Mouse (Mus musculus) gastrocnemius, postnatal 36 days (tissue): ENCODE results near the gene Syde2. TPM values are rescaled to one million over a fixed set of nuclear protein-coding genes. Genes with fewer than 3 reads are reported as not detected.

ENCODE experiments used
- DNase-seq, 2 experiments: peaks; one replicate each; pipeline ENCODE4 v3.0.0; 2022
- intact Hi-C: fragments of 180-260 bp; cut with DNase I; formaldehyde crosslinking; loops from one replicate; pipeline ENCODE4 v1.15.1; 2025
- long read RNA-seq, 2 experiments: library from polyadenylated mRNA; stranded (forward); transcript quantifications; one replicate each; pipeline ENCODE4 v2.0.0; 2021
- total RNA-seq, 2 experiments: library from RNA; stranded (reverse); gene quantifications; 2 replicates each; pipeline ENCODE4 v1.2.3; 2021

The Syde2 gene
- total RNA-seq = under 1 TPM; 0.79 to 0.82 TPM
- long read RNA-seq, experiment 1 = 0 reads
- long read RNA-seq, experiment 2 = 0 reads

DNA sequence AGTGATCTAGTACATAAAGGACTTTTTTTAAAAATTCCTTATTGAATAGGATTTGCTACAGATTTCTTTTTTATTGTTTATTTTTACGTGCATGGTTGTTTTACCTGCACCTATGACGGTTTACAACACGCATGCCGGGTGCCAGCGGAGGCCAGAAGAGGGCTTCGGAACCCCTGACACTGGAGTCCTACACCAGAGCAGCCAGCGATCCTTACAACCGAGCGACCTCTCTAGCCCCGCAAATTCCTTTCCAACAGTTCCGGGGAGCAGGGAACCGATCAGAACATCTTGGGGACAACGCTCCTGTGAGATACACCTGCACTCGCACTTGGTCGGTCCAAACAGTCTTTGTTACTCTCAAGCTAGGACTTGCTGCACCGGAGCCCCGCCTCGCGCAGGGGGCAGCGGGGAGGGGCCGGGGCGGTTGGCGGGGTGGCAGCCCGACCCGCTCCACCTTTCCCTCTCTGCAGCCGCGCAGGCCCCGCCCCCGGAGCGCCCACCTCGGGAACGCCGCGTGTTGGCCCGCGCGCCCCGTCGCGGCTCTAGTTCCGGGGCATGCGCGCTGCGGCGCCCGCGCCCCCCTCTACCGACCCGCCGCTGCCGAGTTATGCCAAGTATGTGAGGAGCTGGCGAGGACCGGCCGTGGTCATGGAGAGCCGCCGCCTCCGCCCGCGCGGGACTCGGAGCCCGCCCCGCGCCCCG is at the start of gene Syde2:
Gene Syde2 (plus strand): TSS at position 603 of the 702 bp plus-strand sequence.
- intact Hi-C loops = no loop called here

DNA sequence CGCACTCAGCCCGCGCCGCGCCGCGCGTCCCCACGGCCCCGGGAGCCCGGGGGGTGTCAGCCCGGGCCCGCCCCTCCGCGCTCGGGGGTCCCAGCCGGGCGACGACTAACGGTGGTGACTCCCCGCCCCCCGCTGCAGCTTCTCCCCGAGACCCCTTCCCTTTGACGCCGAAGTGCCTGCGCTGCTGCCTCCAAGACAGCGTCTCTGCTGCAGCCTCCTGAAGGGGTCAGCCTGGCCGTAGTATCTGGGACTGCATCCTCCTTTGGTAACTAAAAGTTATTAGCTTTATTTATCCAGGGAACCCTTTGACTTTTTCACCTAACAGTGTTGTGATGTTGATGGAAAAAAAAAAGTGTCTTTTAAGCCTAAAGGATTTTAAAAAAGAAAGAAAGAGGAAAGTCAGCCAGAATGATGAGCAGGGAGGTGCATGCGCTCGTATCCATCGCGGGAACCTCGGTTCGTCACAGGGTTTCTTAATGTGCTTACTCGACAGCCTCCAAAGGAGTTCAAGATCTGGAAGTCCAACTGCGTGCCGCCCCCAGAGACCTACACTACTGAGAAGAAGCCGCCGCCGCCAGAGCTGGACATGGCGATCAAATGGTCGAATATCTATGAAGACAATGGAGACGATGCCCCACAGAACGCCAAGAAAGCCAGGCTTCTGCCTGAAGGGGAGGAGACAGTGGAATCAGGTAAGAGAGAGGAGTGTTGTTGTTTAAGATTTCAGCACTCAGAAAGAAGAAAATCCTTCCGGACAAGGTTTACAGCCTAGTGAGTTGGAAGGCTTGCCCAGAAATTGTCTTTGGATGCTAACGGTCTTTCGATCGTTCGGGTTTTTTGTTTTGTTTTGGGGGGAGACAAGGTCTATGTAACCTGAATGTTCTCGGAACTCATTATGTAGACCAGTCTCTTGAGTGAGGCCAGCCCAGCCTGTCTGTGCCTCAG is 49.0 kb upstream of the Syde2 start:
- DNase-seq = no peak
- intact Hi-C loops = loop anchor here (5.0 kb wide), 1 partner anchor 119 kb away; no protein-coding TSS in a partner anchor

More for the DNA sequence above, at the start of gene Syde2:
- peak; percentile 69 to 73 for DNase-seq

DNA sequence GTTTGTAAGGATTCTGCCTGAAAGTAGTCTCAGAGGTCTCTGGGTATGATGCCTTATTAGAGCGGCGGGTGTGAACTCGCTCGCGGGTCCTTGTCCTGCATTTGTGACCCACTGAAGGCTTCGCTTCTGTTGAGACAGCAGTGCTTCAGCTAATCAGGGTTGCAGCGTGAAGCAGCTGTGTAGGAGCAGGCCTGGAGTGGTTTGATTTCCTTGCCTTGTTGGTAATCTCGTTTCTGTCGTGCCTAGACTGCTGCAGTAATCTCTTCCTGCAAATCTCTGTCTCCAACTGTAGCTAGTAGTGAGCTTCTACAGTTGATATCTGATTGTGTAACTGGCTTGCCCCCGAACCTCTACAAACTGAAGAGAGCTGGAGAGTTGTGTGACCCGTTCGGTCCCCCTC is 48.3 kb upstream of the Syde2 start:
- intact Hi-C loops = loop anchor here (5.0 kb wide), 1 partner anchor 118 kb away; no protein-coding TSS in a partner anchor
- no peak for DNase-seq

DNA sequence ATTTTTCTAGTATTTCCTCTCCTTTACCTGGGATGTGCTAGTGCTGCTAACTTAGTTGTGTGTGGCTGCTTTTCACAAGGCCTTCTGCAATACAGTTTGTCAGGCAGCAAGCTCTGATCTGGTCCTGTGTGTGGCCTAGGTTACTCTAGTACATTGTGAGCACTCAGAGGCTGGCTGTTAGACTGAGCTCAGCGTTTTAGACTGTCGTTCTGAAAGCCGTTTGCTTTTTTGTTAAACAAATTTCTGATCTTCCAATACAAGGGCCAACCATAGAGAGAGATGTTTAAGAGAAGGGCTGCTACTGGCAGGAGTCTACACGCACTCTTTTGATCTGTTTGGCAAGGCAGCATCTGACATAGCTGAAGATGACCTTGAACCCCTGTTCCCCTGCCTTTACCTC is 47.7 kb upstream of the Syde2 start:
- no peak for DNase-seq
- intact Hi-C loops = loop anchor here (5.0 kb wide), 2 partner anchors 117 to 242 kb away; no protein-coding TSS in a partner anchor

DNA sequence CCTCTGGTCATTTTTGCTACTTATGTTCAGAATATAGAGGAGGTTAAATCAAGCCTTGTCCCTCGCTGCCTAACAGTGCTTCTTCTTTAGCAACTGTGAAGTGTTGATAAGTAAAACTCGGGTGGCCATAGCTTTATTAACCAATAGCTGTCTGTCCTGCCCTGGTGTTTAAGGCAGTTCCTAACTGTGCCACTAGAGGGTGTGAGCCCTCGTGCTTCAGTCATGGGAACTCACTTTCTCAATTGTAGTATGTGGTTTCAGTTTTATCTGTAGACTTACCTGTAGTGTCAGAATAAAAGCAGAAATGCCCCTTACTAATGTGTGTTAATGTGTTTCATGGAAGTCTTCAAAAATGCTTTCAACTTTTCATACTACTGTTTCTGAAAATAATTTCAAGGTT is 45.7 kb upstream of the Syde2 start:
- intact Hi-C loops = loop anchor here (5.0 kb wide), 1 partner anchor 240 kb away; no protein-coding TSS in a partner anchor
- DNase-seq = peak in 1 of 2 experiments; percentile 43

DNA sequence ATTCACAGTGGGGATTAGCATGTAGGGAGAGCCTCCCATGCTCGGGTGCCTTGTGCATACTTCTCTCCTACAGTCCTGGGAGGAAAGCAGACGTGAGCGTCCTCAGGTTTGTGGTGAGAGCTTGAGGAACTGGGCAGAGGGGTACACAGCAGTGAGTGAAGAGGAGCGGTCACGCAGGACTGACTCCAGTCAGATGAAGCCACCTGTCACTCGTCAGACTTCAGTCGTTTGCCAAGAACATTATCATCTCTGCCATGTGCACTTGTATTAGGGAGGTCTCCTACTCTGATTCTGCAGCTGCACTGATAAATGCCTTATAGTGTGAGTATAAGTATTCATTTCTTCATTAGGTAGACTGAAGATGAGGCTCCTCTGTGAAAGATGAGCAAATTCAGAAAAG is 43.3 kb upstream of the Syde2 start:
- no peak for DNase-seq
- intact Hi-C loops = loop anchor here (5.0 kb wide), 1 partner anchor 238 kb away; no protein-coding TSS in a partner anchor

DNA sequence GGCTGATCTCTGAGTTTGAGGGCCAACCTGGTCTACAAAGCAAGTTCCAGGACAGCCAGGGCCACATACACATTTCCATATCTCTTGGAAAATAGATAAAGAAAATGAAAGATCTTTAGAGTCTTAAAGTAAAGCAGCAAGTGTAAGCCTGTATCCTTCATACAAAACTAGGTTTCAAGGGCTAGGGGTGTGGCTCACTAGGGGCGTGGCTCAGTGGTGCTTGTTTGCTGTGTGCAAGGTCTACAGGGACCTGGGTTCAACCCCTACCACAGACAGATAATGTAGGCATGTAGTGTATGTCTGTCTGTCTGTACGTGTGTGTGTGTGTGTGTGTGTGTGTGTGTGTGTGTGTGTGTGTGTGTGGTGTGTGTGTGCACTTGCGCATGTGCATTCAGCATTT is 41.8 kb upstream of the Syde2 start:
- intact Hi-C loops = no loop called here

DNA sequence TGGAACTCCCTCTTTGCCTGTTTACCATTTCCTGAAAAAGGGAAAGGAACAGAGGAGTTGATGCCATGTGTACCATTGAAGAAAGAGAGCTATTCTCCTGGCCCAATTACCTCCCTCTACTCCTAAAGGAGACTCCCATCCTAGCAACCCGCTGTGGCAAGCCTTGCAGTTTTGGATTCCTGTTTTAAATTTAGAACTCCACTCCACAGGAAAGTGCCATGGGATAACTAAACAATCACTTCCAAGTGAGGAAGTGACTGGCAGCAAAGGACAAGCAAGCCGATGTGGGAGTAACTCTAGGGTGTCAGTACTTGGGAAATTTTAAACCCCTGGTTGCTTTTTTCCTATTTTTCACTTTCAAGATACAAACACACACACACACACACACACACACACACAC is 41.0 kb upstream of the Syde2 start:
- DNase-seq = no peak
- intact Hi-C loops = no loop called here

More for the DNA sequence above, 41.8 kb upstream of the Syde2 start:
- DNase-seq = no peak

DNA sequence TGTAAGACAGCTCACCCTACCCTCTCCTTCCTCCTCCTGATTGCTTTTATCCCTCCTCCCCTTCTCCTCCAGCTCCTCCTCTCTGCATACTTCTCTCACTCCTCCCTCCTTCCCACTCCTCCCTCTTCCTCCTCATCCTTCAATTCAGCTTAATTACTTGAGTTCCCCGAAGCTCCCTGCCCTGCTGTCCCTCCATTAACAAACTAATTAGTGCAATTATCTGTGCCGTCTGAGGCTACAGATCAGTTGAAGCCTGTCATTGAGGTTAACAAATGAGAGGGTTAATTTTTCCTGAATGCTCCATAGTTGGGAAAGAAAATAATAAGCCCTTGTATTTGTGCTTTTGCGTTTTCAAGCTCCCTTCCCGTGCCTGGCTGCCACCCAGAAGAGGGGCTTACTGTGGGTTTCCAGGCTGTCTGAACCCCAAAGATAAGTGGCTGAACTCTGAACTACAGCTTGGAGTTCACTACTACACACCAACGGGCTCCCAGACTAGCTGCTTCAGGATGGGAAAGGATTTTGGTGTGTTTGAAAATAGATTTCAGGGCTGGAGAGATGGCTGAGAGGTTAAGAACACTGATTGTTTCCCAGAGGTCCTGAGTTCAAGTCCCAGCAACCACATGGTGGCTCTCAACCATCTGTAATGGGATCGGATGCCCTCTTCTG is 40.0 kb upstream of the Syde2 start:
- intact Hi-C loops = no loop called here

DNA sequence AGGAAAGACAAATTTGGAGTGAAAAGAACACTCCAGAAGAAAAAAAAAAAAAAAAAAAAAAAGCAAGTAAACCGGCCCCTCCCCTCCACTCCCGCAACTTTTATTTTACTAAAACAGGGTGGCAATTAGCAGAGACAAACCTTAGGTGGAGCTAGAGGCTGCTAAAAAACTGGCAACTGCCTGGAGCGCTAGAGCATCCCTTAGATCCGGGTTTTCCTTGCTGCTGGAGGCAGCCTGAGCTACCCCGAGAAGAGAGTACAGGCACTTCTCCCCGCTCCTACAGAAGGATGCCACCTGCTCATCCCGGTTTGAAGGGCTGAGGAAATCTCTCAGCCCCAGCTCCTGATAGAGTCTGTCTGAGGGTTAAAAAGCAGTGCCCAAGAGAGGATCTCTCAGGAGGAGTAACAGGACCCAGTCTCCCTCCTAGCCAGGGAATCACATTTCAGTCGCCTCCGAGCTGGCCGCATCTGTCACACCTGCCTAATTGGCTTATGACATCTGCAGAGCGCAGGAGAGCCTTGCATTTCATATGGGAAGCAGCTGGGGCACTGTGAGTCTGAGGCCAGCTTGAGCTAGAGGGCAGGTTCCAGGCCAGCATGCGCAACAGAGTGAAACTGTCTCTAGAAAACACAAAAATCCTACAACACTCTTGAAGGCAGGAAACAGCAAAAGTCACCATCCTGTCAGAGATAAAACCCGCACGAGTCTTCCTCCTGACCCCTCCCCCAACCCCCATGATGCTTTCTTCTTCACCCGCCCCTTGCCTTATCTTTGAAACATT is 37.4 kb upstream of the Syde2 start:
- no peak for DNase-seq
- intact Hi-C loops = loop anchor here (5.0 kb wide), 1 partner anchor 222 kb away; no protein-coding TSS in a partner anchor

More for the DNA sequence above, 40.0 kb upstream of the Syde2 start:
- DNase-seq = no peak

DNA sequence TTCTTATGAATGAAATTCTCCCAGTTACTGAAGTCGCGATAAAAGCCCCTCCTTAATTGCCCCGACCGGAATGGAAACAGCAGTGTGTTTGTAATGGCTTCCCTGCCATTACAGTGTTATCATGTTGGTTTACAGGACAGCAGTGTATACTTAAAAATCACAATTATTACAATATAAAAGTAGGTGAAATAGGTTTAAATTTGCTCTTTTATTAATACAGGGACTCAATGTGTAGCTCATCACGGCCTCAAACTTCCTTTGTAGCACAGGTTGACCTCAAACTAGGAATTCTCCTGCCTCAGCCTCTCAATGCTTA is 36.9 kb upstream of the Syde2 start:
- no peak for DNase-seq
- intact Hi-C loops = loop anchor here (5.0 kb wide), 1 partner anchor 222 kb away; no protein-coding TSS in a partner anchor

DNA sequence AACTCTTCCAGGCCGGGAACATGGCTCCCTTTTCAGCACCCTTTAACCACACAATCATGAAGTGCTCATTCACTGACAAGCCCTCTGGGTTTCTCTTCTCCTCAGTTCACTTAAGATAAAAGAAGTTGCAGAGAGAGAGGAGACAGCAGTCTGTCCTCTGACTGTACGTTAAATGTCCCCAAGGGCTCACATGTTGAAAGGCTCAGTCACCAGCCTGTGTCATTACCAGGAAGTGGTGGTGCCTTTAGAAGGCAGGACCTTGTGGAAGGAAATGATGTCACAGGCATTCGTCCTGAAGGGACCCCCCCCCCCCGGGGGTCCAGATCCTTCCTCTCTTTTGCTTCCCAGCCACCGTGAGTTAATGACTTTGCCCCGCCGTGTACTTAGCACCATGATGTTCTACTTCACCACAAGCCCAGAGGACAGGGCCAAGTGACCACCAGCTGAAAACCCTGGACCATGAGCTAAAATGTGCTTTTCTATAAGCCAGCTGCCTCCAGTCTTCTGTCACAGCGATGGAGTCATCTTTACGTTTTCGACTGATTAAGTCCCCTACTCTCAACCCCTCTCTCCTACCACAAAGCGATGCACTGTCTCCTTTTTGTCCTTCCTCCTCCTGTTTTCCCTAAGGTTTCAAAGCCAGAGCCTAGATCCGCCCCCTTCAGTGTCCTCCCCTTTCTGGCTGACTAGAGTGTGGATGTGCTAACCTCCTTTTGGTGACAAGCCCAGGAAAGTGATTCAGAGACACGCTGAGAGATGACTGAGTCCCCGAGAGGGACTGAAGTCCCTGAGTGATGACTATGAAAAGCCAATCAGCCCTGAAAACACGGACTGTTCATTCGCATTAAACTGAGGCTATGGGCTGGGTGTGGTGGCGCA is 36.1 kb upstream of the Syde2 start:
- intact Hi-C loops = loop anchor here (5.0 kb wide), 1 partner anchor 221 kb away; no protein-coding TSS in a partner anchor

DNA sequence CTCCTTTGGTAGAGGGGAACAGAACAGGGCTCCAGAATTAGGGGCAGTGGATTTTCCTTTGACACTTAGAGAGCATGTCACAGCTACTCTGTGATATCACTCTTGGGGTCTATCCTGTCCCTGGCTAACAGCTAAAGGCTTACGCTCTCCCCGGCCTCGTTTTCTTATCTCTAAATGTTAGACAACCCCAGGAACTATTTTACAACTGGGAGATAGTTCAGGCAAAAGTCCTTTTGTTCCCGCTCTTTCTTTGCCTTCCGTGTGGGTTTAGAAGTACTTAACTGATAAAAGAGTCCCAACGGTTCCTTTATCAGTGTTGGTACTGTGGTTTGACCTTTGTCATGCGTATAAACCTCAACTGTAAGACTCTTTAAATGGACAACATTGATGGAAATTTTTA is 34.7 kb upstream of the Syde2 start:
- no peak for DNase-seq
- intact Hi-C loops = loop anchor here (5.0 kb wide), 1 partner anchor 219 kb away; no protein-coding TSS in a partner anchor

More for the DNA sequence above, 36.1 kb upstream of the Syde2 start:
- DNase-seq = peak in 1 of 2 experiments; percentile 34

DNA sequence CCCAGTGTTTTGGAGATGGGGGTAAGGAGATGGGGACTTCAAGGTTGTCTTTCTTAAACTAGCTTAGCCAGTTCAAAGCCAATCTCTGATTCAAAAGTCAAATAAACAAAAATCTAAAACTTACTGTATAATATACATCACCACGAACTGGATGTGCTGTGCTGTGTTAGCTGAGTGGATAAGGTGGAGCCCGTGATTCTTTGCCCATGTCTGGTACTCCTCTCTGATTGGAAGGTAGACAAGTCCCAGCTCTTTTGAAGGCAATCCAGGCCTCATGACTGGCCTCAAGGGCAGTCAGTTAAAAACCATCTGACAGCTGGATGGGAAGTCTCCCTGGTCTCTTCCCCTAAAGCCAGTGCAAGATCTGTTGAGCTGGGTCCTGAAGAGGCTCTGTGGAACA is 34.3 kb upstream of the Syde2 start:
- intact Hi-C loops = loop anchor here (5.0 kb wide), 1 partner anchor 219 kb away; no protein-coding TSS in a partner anchor
- DNase-seq = no peak

DNA sequence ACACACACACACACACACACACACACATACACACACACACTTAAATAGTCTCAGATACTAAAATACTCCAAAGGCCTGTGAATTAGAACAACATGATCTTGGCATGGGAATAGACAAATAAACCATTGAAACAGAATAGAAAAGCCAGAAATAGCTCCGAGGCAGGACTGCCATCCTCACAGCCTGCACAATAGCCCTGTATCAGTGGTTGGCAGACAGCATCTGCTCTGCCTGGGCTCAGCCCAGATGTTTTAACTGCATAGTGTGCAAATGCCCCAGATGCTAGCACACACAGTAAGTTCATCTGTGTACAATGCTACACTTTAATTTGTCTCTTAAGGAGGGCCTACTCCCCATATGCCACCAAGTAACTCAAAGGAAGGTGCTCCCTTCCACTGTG is 27.8 kb upstream of the Syde2 start:
- intact Hi-C loops = no loop called here
- no peak for DNase-seq

DNA sequence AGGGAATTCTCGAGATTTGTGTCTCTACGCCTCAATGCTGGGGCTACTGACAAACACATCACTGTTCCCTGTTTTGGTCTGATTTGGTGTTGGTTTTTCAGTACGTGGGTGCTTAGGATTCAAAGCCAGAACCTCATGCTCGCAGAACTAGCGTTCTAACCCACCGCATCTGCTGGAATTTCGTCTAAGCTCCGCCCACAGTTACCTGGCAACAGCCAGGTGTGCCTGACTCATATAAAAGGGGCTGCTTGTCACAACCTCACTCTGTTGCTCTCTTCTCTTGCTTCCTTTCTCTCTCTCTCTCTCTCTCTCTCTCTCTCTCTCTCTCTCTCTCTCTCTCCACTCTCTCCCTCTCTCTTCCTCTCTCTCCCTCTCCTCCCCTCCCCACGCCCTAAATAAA is 25.3 kb upstream of the Syde2 start:
- DNase-seq = no peak
- intact Hi-C loops = no loop called here

DNA sequence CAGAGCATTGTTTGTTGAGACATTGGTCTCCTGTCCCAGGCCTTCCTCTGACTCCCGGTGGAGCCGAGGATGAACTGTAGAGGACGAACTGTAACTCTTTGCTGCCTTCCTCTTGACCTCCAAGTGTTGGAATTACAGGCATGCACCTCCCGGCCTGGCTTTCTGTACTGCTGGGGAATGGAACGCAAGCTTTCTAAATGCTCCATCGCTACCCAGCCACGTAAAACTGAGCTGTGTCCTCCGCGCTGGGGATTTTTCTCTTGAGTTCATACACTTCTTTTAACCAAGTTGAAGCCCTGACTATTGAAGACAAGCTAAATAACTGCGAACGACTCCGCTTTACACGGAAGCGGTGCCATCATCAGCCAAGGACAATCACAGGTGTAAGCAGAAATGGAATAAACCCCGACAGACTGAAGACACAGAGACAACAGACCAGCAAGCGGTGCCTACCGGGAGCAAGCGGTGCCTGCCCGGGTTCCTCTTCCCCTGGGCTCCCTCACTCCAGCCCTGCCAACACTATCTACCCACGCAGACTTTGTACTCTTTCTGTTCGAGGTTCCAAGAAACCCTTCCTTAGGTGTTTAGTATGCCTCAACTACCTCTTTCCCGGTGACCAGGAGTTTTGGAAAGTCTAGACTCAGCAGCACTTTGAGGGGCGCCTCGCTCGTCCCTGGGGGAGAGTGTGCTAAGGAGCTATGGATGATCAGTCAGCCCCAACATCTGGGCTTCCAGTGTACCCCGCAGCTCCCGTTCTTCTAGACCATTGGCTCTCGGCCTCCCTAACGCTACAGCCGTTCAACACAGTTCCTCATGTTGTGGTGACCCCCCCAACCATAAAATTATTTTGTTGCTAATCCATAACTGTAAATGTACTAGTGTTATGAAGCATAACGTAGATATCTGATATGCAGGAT is 24.3 kb upstream of the Syde2 start:
- intact Hi-C loops = no loop called here
- no peak for DNase-seq

DNA sequence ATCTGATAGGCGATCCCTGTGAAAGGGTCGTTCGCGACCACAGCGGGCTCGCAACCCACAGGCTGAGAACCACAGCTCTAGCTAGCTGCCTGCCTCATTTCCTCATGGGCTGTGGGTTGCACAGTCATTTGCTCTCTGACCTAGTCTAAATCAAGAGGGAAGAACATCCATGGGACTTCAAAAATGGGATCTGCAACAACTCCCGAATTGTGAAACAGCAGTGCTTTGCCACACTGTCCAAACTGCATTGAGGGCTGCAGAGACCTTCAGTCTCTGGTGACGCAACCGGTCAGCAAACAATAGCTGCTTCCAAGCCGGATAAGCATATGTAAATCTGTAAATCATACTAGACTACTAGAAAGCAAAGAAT is 23.7 kb upstream of the Syde2 start:
- no peak for DNase-seq
- intact Hi-C loops = no loop called here
